Mouse (Mus musculus): ENCODE measurements at regions not wholly inside any gene's neighbourhood (a gene's known extent, or its start where the extent isn't known, plus 50 kb on each side); places are given as distances from the start of the nearest gene placed in this dataset.
A peak's percentile ranks its signal among the peaks of the same experiment; 100 is the strongest.

DNA sequence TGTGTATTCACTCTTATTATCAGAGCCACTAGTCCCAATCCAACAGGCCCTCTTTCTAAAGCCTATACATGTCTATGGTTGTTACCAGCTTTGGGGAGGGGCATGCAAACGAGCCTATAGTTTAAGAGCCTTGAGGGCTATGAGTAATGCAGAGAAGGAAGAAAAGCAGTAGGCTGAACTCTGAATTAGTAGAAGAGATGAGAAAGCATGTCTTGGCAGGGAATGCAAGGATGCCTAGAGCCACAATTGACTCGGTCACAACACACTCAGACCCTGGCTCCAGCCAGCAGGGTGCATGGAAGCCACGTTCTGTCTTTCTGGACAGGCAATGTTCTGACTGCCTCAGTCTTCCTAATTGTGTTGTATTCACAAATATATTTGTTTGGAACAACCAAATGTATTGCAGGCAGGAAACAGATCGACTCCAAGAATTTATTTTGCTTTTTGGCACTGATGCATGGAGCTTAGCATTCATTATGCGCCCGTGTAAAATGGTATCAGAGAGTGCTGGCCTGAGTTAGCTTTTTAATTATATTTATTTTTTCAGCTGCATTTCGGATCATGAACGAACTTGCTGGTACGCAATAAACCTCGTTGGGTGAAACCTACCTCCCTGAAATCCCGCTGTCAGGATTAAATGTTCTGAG lies 110.2 kb downstream of the Rybp start:
- no peak for DNase-seq (ENCODE audit: low spot score in 2 of 2)

- DNase-seq (ENCODE audit: low spot score in 2 of 2) = peak; percentile 79 to 81
Observed at GRCm38 (mm10) chr6:100170711-100171348, 116.5 kb downstream of the Rybp start.

GRCm38 (mm10) chr6:100167321-100167720 lies 120.0 kb downstream of the Rybp start:
- DNase-seq (ENCODE audit: low spot score in 2 of 2) = no peak

DNA sequence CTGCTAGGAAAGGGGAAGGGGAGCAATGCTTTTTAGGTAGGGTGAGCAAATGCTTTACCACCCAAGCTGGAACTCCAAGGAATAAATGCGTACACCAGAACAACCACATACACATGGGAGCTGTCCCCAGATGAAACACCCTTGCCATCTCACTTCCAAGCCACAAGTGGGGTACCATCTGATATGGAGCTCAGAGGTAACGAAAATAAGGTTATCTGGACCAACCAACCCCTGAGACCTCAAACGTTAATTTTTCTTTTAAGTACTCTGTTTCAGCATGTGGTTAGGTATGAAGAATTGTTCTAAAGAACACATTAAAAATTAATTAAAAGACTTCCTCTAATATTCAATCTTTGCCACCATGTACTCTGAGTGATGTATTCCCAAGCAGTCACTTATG lies 121.5 kb downstream of the Rybp start:
- no peak for DNase-seq (ENCODE audit: low spot score in 2 of 2)

- no peak for DNase-seq (ENCODE audit: low spot score in 2 of 2)
Observed at GRCm38 (mm10) chr6:100164162-100164561, 123.1 kb downstream of the Rybp start.

- DNase-seq (ENCODE audit: low spot score in 2 of 2) = no peak
Observed at GRCm38 (mm10) chr6:100163814-100164130, 123.5 kb downstream of the Rybp start.

GRCm38 (mm10) chr6:100162961-100163813 lies 124.1 kb downstream of the Rybp start:
- DNase-seq (ENCODE audit: low spot score in 2 of 2) = peak; percentile 67 to 74

DNA sequence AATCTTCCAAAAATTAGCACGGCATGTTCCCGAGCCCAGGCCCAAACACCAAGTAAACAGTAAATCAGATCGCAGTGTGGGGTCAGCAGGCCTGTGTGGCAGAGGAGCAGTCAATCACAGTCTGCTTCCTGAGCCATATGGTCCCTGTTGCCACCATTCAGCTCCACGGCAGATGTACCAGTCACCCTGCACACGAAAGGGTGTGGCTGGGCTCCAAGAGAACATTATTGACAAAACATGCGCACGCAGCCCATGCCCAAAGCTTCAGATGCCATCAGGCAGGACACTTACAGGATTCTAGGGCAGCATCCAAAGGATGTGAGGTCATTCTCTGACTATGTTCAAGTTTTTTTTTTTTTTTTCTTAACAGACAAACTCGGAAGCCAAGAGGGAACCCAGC lies 126.6 kb downstream of the Rybp start:
- DNase-seq (ENCODE audit: low spot score in 2 of 2) = no peak

- DNase-seq (ENCODE audit: low spot score in 2 of 2) = no peak
Observed at GRCm38 (mm10) chr6:100159817-100160216, 127.5 kb downstream of the Rybp start.

DNA sequence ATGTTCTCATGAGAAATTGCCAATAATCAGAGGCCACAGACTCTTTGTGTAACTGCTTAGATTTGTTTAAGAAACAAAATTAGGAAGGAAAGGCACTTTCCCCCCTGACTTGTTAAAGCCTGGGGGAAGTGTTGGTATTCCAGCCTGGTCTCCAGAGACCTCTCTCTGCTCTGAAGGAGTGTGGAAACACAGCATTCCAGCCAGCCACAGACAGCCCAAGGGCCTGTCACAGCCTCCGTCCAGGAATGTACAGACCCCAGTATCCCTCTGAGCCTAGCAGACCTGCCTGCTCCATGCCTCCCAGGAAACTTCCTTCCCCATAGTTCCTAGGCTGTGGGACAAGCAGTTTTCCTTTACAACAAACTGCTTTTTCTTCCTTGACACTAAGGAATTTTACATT lies 128.0 kb downstream of the Rybp start:
- no peak for DNase-seq (ENCODE audit: low spot score in 2 of 2)

DNA sequence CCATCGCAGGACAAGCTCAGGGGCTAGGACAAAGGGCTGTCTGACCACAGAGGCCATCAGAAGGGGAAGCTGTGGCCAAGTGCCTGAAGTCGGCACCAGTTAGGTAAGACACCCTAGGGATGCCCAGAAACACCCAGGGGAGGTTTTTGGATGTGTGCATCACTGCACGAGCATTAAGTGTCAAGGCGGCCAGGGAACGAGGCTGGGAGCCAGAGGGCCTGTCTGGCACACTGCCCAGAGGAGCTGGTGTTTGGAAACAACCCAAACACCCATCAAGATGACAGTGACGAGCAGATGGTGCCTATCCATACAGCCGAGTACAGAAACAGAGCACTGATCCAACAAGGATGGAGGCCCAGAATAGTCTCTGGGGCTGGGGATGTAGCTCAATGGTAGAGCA lies 130.0 kb downstream of the Rybp start:
- DNase-seq (ENCODE audit: low spot score in 2 of 2) = peak in 1 of 2 experiments; percentile 48

- no peak for DNase-seq (ENCODE audit: low spot score in 2 of 2)
Observed at GRCm38 (mm10) chr6:100156163-100156562, 131.1 kb downstream of the Rybp start.

GRCm38 (mm10) chr6:100155676-100156075 lies 131.6 kb downstream of the Rybp start:
- no peak for DNase-seq (ENCODE audit: low spot score in 2 of 2)

- DNase-seq (ENCODE audit: low spot score in 2 of 2) = no peak
Observed at GRCm38 (mm10) chr6:100151447-100151846, 135.8 kb downstream of the Rybp start.

DNA sequence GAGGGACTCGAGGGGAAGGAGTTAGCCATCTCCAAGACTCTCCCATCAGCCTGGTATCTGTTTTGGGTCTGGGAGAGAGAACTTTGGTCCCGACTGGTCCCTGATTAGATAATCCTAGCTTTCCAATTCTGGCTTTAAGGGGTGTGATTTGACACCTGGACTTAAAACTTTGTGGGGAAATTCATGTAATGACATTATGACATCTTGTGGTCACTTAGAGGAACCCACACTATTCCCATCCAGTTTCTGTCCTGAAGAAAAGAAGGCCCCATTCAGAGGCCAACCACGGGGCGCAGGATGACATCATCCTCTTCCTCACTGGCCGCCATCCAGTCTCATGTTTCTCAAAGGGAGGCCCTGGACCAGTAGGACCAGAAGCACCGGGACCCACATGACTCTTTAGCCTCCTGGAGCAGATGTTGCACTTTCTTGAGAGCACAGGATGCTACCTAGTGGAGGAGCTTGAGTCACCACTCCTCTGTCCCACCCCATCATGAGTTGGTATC lies 136.5 kb downstream of the Rybp start:
- no peak for DNase-seq (ENCODE audit: low spot score in 2 of 2)

- DNase-seq (ENCODE audit: low spot score in 2 of 2) = no peak
Observed at GRCm38 (mm10) chr6:100149458-100149852, 137.8 kb downstream of the Rybp start.

DNA sequence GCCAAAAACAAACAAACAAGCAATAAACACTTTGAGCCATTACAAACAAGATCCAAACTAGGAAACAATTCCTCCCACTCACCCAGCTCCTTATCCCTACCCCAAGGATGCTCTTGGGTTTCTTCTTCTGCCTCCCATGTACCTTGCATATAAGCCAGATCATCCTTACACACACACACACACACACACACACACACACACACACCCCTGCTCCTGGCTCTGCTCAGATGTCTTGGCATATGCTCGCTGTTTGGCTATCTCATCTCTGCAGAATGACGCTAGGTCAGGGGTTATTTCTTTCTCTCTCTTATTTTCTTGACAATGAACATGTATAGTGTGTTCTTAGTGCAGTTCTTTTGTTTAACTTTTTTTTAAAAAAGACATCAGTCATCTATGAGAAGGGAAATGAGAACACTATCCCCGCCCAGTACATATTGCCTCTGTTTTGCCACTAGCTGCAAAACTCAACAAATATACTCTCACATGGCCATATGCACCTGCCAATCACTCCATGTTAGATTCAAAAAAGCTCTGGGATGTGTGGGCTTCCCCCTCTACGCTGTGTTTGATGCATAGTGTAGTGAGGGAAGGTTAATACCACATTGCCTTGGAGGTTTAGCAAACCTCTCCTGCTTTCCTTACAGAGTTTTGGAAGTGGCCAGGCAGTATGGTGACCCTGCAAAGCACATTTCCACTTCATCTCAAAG lies 138.4 kb downstream of the Rybp start:
- DNase-seq (ENCODE audit: low spot score in 2 of 2) = no peak

DNA sequence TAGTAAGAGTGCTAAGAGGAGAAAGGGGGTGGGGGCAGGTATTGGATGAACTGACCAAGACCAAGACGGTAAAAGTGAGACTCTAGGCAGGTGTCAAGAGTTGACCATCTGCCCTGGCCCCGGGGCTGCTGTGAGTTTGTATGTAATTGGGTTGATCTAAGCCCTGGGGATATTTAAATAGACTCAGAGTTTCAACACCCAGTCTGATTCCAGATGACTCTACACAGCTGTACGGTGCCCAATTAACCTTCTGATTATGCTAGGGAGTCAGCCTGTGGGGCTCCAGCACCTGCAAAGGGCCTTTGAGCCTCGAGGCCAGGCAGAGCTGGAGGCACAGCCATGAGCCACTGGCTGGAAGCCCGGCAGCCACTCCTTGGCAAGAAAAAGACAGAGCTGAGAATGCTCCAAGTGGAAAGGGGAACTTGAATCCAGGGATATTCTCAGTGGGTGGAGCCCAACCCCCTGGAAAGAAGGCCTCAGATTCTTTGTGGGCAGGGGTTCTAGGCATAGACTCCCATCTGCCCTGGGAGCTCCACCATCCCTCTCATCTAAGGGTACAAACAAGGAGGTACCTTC lies 140.8 kb downstream of the Rybp start:
- no peak for DNase-seq (ENCODE audit: low spot score in 2 of 2)

- no peak for DNase-seq (ENCODE audit: low spot score in 2 of 2)
Observed at GRCm38 (mm10) chr6:100145869-100146268, 141.4 kb downstream of the Rybp start.

- DNase-seq (ENCODE audit: low spot score in 2 of 2) = no peak
Observed at GRCm38 (mm10) chr6:100144544-100145287, 142.6 kb downstream of the Rybp start.
